Mouse (Mus musculus) embryonic facial prominence, embryonic 14.5 days (tissue): Measurements from ENCODE around the gene Snx11. TPM values are rescaled to one million over a fixed set of nuclear protein-coding genes. Genes with fewer than 3 reads are reported as not detected.

Experiments
- ATAC-seq: fragments of 200-750 bp; cut with Nextera tagmentation; 2 replicates; pipeline ENCODE4 v1.8.0; 2017; ENCODE audit warnings: low read depth, moderate number of reproducible peaks, moderate TSS enrichment
- DNase-seq: peaks from one replicate; pipeline ENCODE4 v3.0.0-alpha.2; 2015; ENCODE audit warnings: low spot score
- H3K27ac ChIP-seq: fragments of 300-500 bp; sonication (generic); replicated peaks from 2 replicates; pipeline ENCODE4 v1.5.1; 2014; ENCODE audit warnings: low read depth, mild to moderate bottlenecking, low read length, moderate library complexity
- H3K27me3 ChIP-seq: fragments of 300-500 bp; sonication (generic); replicated peaks from 2 replicates; pipeline ENCODE4 v1.6.1; 2014; ENCODE audit warnings: low read length; ENCODE audit not compliant: control insufficient read depth, insufficient read depth
- H3K36me3 ChIP-seq: fragments of 300-500 bp; sonication (generic); 2 replicates; pipeline ENCODE4 v1.6.1; 2014; ENCODE audit warnings: low read length, mixed read lengths; ENCODE audit not compliant: control insufficient read depth, insufficient read depth
- H3K4me1 ChIP-seq: fragments of 300-500 bp; sonication (generic); 2 replicates; pipeline ENCODE4 v1.6.1; 2014; ENCODE audit warnings: antibody characterized with exemption, low read length; ENCODE audit not compliant: control insufficient read depth, insufficient read depth
- H3K4me2 ChIP-seq: fragments of 300-500 bp; sonication (generic); 2 replicates; pipeline ENCODE4 v1.6.1; 2014; ENCODE audit warnings: low read depth, mild to moderate bottlenecking, low read length, moderate library complexity, mixed read lengths
- H3K4me3 ChIP-seq: fragments of 300-500 bp; sonication (generic); 2 replicates; pipeline ENCODE4 v1.5.1; 2014; ENCODE audit warnings: low read depth, mild to moderate bottlenecking, low read length
- H3K9ac ChIP-seq: fragments of 300-500 bp; sonication (generic); 2 replicates; pipeline ENCODE4 v1.6.1; 2014; ENCODE audit warnings: low read depth, mild to moderate bottlenecking, low read length, moderate library complexity, mixed read lengths
- H3K9me3 ChIP-seq: fragments of 300-500 bp; sonication (generic); 2 replicates; pipeline ENCODE4 v1.6.1; 2016; ENCODE audit warnings: low read length; ENCODE audit not compliant: control insufficient read depth
- WGBS: fragments of 180-500 bp; shearing (Covaris S2); extraction: QIAGEN DNeasy Blood & Tissue Kit; methylation state at CpG from one replicate; pipeline ENCODE4 v1.1.7; 2014; 5-methylcytosine and 5-hydroxymethylcytosine counted together
- polyA plus RNA-seq: library from polyadenylated mRNA; unstranded; fragments of >200 nt; fragmentation: Nextera tagmentation; extraction: Ambion mirVana; gene quantifications from 2 replicates; pipeline ENCODE4 v1.2.1, GENCODE M21; 2014

Snx11 gene
- polyA plus RNA-seq, 1 experiment from 2014 or later: 11.7 TPM

GRCm38 (mm10) chr11:96732657-96733056 is 44.7 kb downstream of the Snx11 start:
- no peak overlapping the region for H3K4me3 ChIP-seq
- no peaks in the 10 kb centered on the region for H3K9me3 ChIP-seq
- no peaks in the 10 kb centered on the region for H3K36me3 ChIP-seq
- peaks cover 10% of the 10 kb centered on the region; the same call in 1 of the 2 replicates for H3K27me3 ChIP-seq
- 45% methylated on average over 4 of the region's 4 CpGs for WGBS
- H3K27ac ChIP-seq: no peak overlapping the region
- H3K4me1 ChIP-seq: no peaks in the 10 kb centered on the region
- ATAC-seq (no peak), DNase-seq (no peak)
- H3K4me2 ChIP-seq: no peak overlapping the region
- no peak overlapping the region for H3K9ac ChIP-seq

GRCm38 (mm10) chr11:96730327-96730726 is 47.0 kb downstream of the Snx11 start:
- H3K4me1 ChIP-seq: no peaks in the 10 kb centered on the region
- no peak overlapping the region for H3K4me2 ChIP-seq
- H3K4me3 ChIP-seq: no peak overlapping the region
- H3K27ac ChIP-seq: no peak overlapping the region
- no peak overlapping the region for H3K9ac ChIP-seq
- ATAC-seq (no peak), DNase-seq (no peak)
- no peaks in the 10 kb centered on the region for H3K27me3 ChIP-seq
- no peaks in the 10 kb centered on the region for H3K9me3 ChIP-seq
- 79% methylated on average over 5 of the region's 5 CpGs for WGBS
- H3K36me3 ChIP-seq: no peaks in the 10 kb centered on the region

- no peak overlapping the region for H3K9ac ChIP-seq
- H3K27ac ChIP-seq: no peak overlapping the region
- no peaks in the 10 kb centered on the region for H3K9me3 ChIP-seq
- ATAC-seq (no peak), DNase-seq (no peak)
- no peaks in the 10 kb centered on the region for H3K4me1 ChIP-seq
- no peaks in the 10 kb centered on the region for H3K36me3 ChIP-seq
- 40% methylated on average over 9 of the region's 9 CpGs for WGBS
- H3K4me2 ChIP-seq: no peak overlapping the region
- no peaks in the 10 kb centered on the region for H3K27me3 ChIP-seq
- H3K4me3 ChIP-seq: no peak overlapping the region
Observed at GRCm38 (mm10) chr11:96729462-96729861, 47.9 kb downstream of the Snx11 start.

- 68% methylated on average over 2 of the region's 2 CpGs for WGBS
- no peaks in the 10 kb centered on the region for H3K36me3 ChIP-seq
- no peak for ATAC-seq
Observed at GRCm38 (mm10) chr11:96728577-96728976, 48.8 kb downstream of the Snx11 start.

GRCm38 (mm10) chr11:96725833-96726232 is 51.5 kb downstream of the Snx11 start:
- Histone ChIP-seq H3K4me1 (no peaks in the 10 kb centered on the region), H3K27ac (no peak overlapping the region), H3K9ac (no peak overlapping the region), H3K4me2 (no peak overlapping the region), H3K9me3 (no peaks in the 10 kb centered on the region), H3K36me3 (no peaks in the 10 kb centered on the region), H3K27me3 (no peaks in the 10 kb centered on the region), H3K4me3 (no peak overlapping the region)
- DNase-seq (no peak), ATAC-seq (no peak)
- WGBS: 69% methylated on average over 1 of the region's 1 CpGs

More at GRCm38 (mm10) chr11:96728577-96728976, 48.8 kb downstream of the Snx11 start:
- DNase-seq: no peak
- Histone ChIP-seq H3K27me3 (no peaks in the 10 kb centered on the region), H3K9ac (no peak overlapping the region), H3K9me3 (no peaks in the 10 kb centered on the region), H3K27ac (no peak overlapping the region), H3K4me2 (no peak overlapping the region), H3K4me1 (no peaks in the 10 kb centered on the region), H3K4me3 (no peak overlapping the region)

GRCm38 (mm10) chr11:96718609-96719008 is 58.8 kb downstream of the Snx11 start:
- ATAC-seq: no peak
- H3K9ac ChIP-seq: no peak overlapping the region
- no peaks in the 10 kb centered on the region for H3K36me3 ChIP-seq

More at GRCm38 (mm10) chr11:96718609-96719008, 58.8 kb downstream of the Snx11 start:
- H3K4me3 ChIP-seq: no peak overlapping the region
- H3K4me2 ChIP-seq: no peak overlapping the region
- no peaks in the 10 kb centered on the region for H3K27me3 ChIP-seq
- no peak overlapping the region for H3K27ac ChIP-seq
- DNase-seq: no peak
- 55% methylated on average over 7 of the region's 7 CpGs for WGBS
- peaks cover 1% of the 10 kb centered on the region; the same call in 1 of the 2 replicates for H3K4me1 ChIP-seq
- no peaks in the 10 kb centered on the region for H3K9me3 ChIP-seq

Other genes with a start within 250 kb of the Snx11 start
- 80.2 and 82.8 TPM in 2 replicates for gene Cbx1, start 11.6 kb upstream of the Snx11 start, polyA plus RNA-seq
- 54.6 and 56.0 TPM in 2 replicates for gene Nfe2l1, start 52.4 kb upstream of the Snx11 start, polyA plus RNA-seq
- 228 and 237 TPM in 2 replicates for gene Copz2, start 72.3 kb upstream of the Snx11 start, polyA plus RNA-seq
- 65.5 and 83.4 TPM in 2 replicates for gene Cdk5rap3, start 138.9 kb upstream of the Snx11 start, polyA plus RNA-seq
- gene Prr15l, start 150.5 kb upstream of the Snx11 start, polyA plus RNA-seq: 3.1 and 4.7 TPM in 2 replicates
- gene Pnpo, start 166.4 kb upstream of the Snx11 start, polyA plus RNA-seq: 26.8 and 27.4 TPM in 2 replicates
- 15.2 and 16.2 TPM in 2 replicates for gene Sp2, start 205.4 kb upstream of the Snx11 start, polyA plus RNA-seq
- gene Sp6, start 235.8 kb upstream of the Snx11 start, polyA plus RNA-seq: 2.1 and 2.9 TPM in 2 replicates